In the genomic region with DNA sequence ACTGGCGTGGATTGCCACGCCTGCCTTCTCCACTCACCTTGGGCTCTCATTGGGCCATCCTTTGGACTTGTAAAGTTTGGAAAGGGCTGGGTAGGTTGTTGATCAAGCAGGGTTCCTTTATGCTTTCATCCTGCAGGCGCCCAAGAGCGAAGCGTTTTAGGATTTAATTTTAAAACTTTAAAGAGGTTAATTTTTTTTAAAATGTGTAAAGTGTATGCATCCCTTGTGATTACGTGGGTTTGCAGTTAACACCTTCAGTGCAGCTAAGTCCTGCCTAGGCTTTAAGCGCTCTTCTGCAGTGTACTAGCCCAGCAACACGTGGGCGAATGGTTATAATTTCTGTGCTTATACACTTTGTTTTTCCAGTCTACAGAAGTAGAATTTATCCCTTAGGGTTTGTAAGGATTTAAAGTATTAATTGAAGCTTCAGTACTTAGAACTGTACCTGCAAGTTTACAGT, we compare ENCODE assay signal across 10 mouse cellular contexts. TPM values are rescaled to one million over a fixed set of nuclear protein-coding genes. Genes with fewer than 3 reads are reported as not detected.
A peak's percentile ranks its signal among the peaks of the same experiment; 100 is the strongest.
DNase-seq lines count a peak whose midpoint lies in the region; ATAC-seq and TF ChIP-seq lines count a peak whose summit lies in the region.
"Not testable (repeated sequence)": the region's sequence is repeated elsewhere in the genome, so short reads cannot be mapped to it uniquely, and the experiment has no call there.
"Had no signal": no experiment of that assay in that cellular context is flagged by ENCODE, and none has a peak within 500 bp of the region (broad histone marks: within the 10 kb centered on the region; RNA-seq: fewer than 3 reads in every experiment).

No protein-coding gene starts in this region.

- ATAC-seq in embryonic facial prominence, embryonic 11.5 days (replicated peaks; ENCODE audit: insufficient number of reproducible peaks, low FRiP score, low TSS enrichment, low read depth): peak; percentile 30; the same call in 1 of the 2 replicates
- not testable (repeated sequence) for ATAC-seq in hindbrain, embryonic 13.5 days (ENCODE audit: low FRiP score); liver, embryonic 16.5 days (ENCODE audit: low read depth)
- ATAC-seq in midbrain, embryonic 16.5 days: peak; percentile 33
- ATAC-seq in stomach, postnatal 0 days (ENCODE audit: low FRiP score, low TSS enrichment): peak; percentile 33

- not testable (repeated sequence) for H3K4me1 ChIP-seq in ES-E14 (ENCODE audit: control insufficient read depth in 2 of 2, insufficient read depth in 2 of 2, low read length in 2 of 2, poor library complexity in 1 of 2); embryonic facial prominence, embryonic 11.5 days (ENCODE audit: control insufficient read depth, insufficient read depth, low read length); hindbrain, embryonic 13.5 days (replicated peaks); liver, embryonic 16.5 days (ENCODE audit: control insufficient read depth, low read depth, low read length); midbrain, embryonic 16.5 days (ENCODE audit: control insufficient read depth, insufficient read depth, low read length); stomach, postnatal 0 days (replicated peaks; ENCODE audit: control insufficient read depth, insufficient read depth)

- H3K9ac ChIP-seq in ES-E14 (ENCODE audit: insufficient read depth, low read depth, low read length, poor library complexity, severe bottlenecking): peak overlapping the region; percentile 69; the same call in 1 of the 2 replicates
- H3K9ac ChIP-seq in embryonic facial prominence, embryonic 11.5 days (replicated peaks; ENCODE audit: low read length): peak overlapping the region; percentile 56; the same call in 1 of the 2 replicates
- peak overlapping the region; percentile 75 for H3K9ac ChIP-seq in hindbrain, embryonic 13.5 days
- peak overlapping the region; percentile 62; the same call in 1 of the 2 replicates for H3K9ac ChIP-seq in liver, embryonic 16.5 days (ENCODE audit: low read depth, low read length)
- H3K9ac ChIP-seq in midbrain, embryonic 16.5 days (ENCODE audit: low read depth, low read length): peak overlapping the region; percentile 79
- peak overlapping the region; percentile 54 for H3K9ac ChIP-seq in stomach, postnatal 0 days (ENCODE audit: low read length)

- in situ Hi-C loops in ES-E14 (cut with MboI; ENCODE audit: low sequenced_read_pairs in 2 of 2, unreplicated experiment in 2 of 2): not testable (repeated sequence)

- not testable (repeated sequence) for TF ChIP-seq CTCF in stomach, postnatal 0 days (IDR thresholded peaks at IDR 0.05; ENCODE audit: low read depth)

- 18% methylated on average over 9 of the region's 9 CpGs for WGBS in embryonic facial prominence, embryonic 11.5 days
- 20% methylated on average over 9 of the region's 9 CpGs for WGBS in hindbrain, embryonic 13.5 days
- 2% methylated on average over 9 of the region's 9 CpGs for WGBS in large intestine, adult 2 months
- WGBS in liver, embryonic 16.5 days (ENCODE audit: insufficient replicate concordance): 10% methylated on average over 9 of the region's 9 CpGs
- WGBS in midbrain, embryonic 16.5 days: 16% methylated on average over 9 of the region's 9 CpGs
- WGBS in stomach, postnatal 0 days: 5% methylated on average over 9 of the region's 9 CpGs

- DNase-seq in ES-E14 (ENCODE audit: low read depth, low spot score); embryonic facial prominence, embryonic 11.5 days (ENCODE audit: low spot score); stomach, postnatal 0 days (ENCODE audit: low spot score): not testable (repeated sequence)
- peak; percentile 17 for DNase-seq in forelimb bud, embryonic 11.5 days (ENCODE audit: low read depth, low spot score)
- peak; percentile 46 for DNase-seq in large intestine, adult 2 months (ENCODE audit: low read depth, low spot score)

- not testable (repeated sequence) for TF ChIP-seq EP300 in stomach, postnatal 0 days (optimal IDR thresholded peaks at IDR 0.05)

- not testable (repeated sequence) for H3K27me3 ChIP-seq in embryonic facial prominence, embryonic 11.5 days (ENCODE audit: control insufficient read depth, insufficient read depth, low read length); hindbrain, embryonic 13.5 days; liver, embryonic 16.5 days (ENCODE audit: control insufficient read depth, insufficient read depth, low read depth, low read length); midbrain, embryonic 16.5 days (ENCODE audit: control insufficient read depth, insufficient read depth, low read depth, low read length); stomach, postnatal 0 days (ENCODE audit: control insufficient read depth, insufficient read depth, low read length)

- H3K36me3 ChIP-seq in ES-E14 (ENCODE audit: control insufficient read depth, insufficient read depth, low read length, poor library complexity, severe bottlenecking); embryonic facial prominence, embryonic 11.5 days (replicated peaks; ENCODE audit: control insufficient read depth, insufficient read depth, low read depth, low read length); hindbrain, embryonic 13.5 days; liver, embryonic 16.5 days (ENCODE audit: control insufficient read depth, insufficient read depth); midbrain, embryonic 16.5 days (ENCODE audit: control insufficient read depth, insufficient read depth, low read length); stomach, postnatal 0 days (ENCODE audit: control insufficient read depth, insufficient read depth, low read length): not testable (repeated sequence)

- H3K27ac ChIP-seq in ES-E14 (ENCODE audit: insufficient read depth, low read depth, low read length, poor library complexity, severe bottlenecking); liver, embryonic 16.5 days (ENCODE audit: low read length); stomach, postnatal 0 days (replicated peaks): not testable (repeated sequence)
- peak overlapping the region; percentile 35; the same call in 1 of the 2 replicates for H3K27ac ChIP-seq in embryonic facial prominence, embryonic 11.5 days (replicated peaks; ENCODE audit: low read depth, low read length)
- peak overlapping the region; percentile 85 for H3K27ac ChIP-seq in hindbrain, embryonic 13.5 days
- H3K27ac ChIP-seq in midbrain, embryonic 16.5 days (ENCODE audit: low read length): peak overlapping the region; percentile 86

- H3K9me3 ChIP-seq in ES-E14 (ENCODE audit: control insufficient read depth, insufficient read depth, low read depth, low read length); embryonic facial prominence, embryonic 11.5 days (replicated peaks; ENCODE audit: control insufficient read depth, low read length); hindbrain, embryonic 13.5 days; liver, embryonic 16.5 days (replicated peaks; ENCODE audit: control insufficient read depth, low read length); midbrain, embryonic 16.5 days (replicated peaks; ENCODE audit: control insufficient read depth, low read length, poor library complexity, severe bottlenecking); stomach, postnatal 0 days (ENCODE audit: control insufficient read depth, low read length): not testable (repeated sequence)

- peak overlapping the region; percentile 68 to 74 for H3K4me3 ChIP-seq in ES-E14 (ENCODE audit: insufficient read depth in 1 of 2, low read depth in 1 of 2, low read length in 2 of 2, poor library complexity in 1 of 2, severe bottlenecking in 1 of 2)
- peak overlapping the region; percentile 49 for H3K4me3 ChIP-seq in embryonic facial prominence, embryonic 11.5 days (ENCODE audit: low read depth, low read length)
- peak overlapping the region; percentile 55 for H3K4me3 ChIP-seq in hindbrain, embryonic 13.5 days
- H3K4me3 ChIP-seq in liver, embryonic 16.5 days (ENCODE audit: low read depth, low read length): peak overlapping the region; percentile 69
- peak overlapping the region; percentile 55 for H3K4me3 ChIP-seq in midbrain, embryonic 16.5 days (ENCODE audit: low read depth, low read length)
- H3K4me3 ChIP-seq in stomach, postnatal 0 days (ENCODE audit: low read depth, low read length): peak overlapping the region; percentile 49

- H3K4me2 ChIP-seq in embryonic facial prominence, embryonic 11.5 days (ENCODE audit: low read depth, low read length): peak overlapping the region; percentile 50
- peak overlapping the region; percentile 59 for H3K4me2 ChIP-seq in hindbrain, embryonic 13.5 days
- H3K4me2 ChIP-seq in liver, embryonic 16.5 days (ENCODE audit: low read depth, low read length): peak overlapping the region; percentile 84
- H3K4me2 ChIP-seq in midbrain, embryonic 16.5 days (ENCODE audit: low read length): peak overlapping the region; percentile 61
- peak overlapping the region; percentile 64 for H3K4me2 ChIP-seq in stomach, postnatal 0 days (replicated peaks; ENCODE audit: low read depth)

RNA-seq across cellular contexts. Expression of a gene that starts 0.3 kb away (rescaled TPM):
- total RNA-seq in ES-E14 (2012; rRNA removed): 4.0 and 5.4 TPM in 2 replicates
- polyA plus RNA-seq in embryonic facial prominence, embryonic 11.5 days (2014; fragmentation: Nextera tagmentation; extraction: Ambion mirVana): 36.7 and 37.3 TPM in 2 replicates
- polyA plus RNA-seq in hindbrain, embryonic 13.5 days (2015; fragmentation: Nextera tagmentation; extraction: Ambion mirVana): 51.8 and 56.4 TPM in 2 replicates
- 18.0 and 22.7 TPM in 2 replicates for polyA plus RNA-seq in large intestine, adult 2 months (2012; rRNA removed)
- 11.1 and 12.0 TPM in 2 replicates for polyA plus RNA-seq in liver, embryonic 16.5 days (2015; fragmentation: Nextera tagmentation; extraction: Ambion mirVana)
- polyA plus RNA-seq in midbrain, embryonic 16.5 days (2015; fragmentation: Nextera tagmentation; extraction: Ambion mirVana): 63.2 and 69.3 TPM in 2 replicates
- 36.4 and 39.0 TPM in 2 replicates for polyA plus RNA-seq in stomach, postnatal 0 days (2015; fragmentation: Nextera tagmentation; extraction: Ambion mirVana)

RNA-seq across cellular contexts. Expression of a gene that starts 12.2 kb away (rescaled TPM):
- total RNA-seq in ES-E14 (2012; rRNA removed): 5.8 and 6.5 TPM in 2 replicates
- 63.1 and 70.3 TPM in 2 replicates for polyA plus RNA-seq in embryonic facial prominence, embryonic 11.5 days (2014; fragmentation: Nextera tagmentation; extraction: Ambion mirVana)
- polyA plus RNA-seq in hindbrain, embryonic 13.5 days (2015; fragmentation: Nextera tagmentation; extraction: Ambion mirVana): 49.4 and 51.7 TPM in 2 replicates
- polyA plus RNA-seq in large intestine, adult 2 months (2012; rRNA removed): 14.0 and 16.3 TPM in 2 replicates
- 11.0 and 12.3 TPM in 2 replicates for polyA plus RNA-seq in liver, embryonic 16.5 days (2015; fragmentation: Nextera tagmentation; extraction: Ambion mirVana)
- polyA plus RNA-seq in midbrain, embryonic 16.5 days (2015; fragmentation: Nextera tagmentation; extraction: Ambion mirVana): 51.0 and 56.1 TPM in 2 replicates
- polyA plus RNA-seq in stomach, postnatal 0 days (2015; fragmentation: Nextera tagmentation; extraction: Ambion mirVana): 17.5 and 18.7 TPM in 2 replicates

RNA-seq across cellular contexts. Expression of a gene that starts 21.6 kb away (rescaled TPM):
- total RNA-seq in ES-E14 (2012; rRNA removed): 48.5 and 49.0 TPM in 2 replicates
- 148 and 153 TPM in 2 replicates for polyA plus RNA-seq in embryonic facial prominence, embryonic 11.5 days (2014; fragmentation: Nextera tagmentation; extraction: Ambion mirVana)
- 102 and 116 TPM in 2 replicates for polyA plus RNA-seq in hindbrain, embryonic 13.5 days (2015; fragmentation: Nextera tagmentation; extraction: Ambion mirVana)
- polyA plus RNA-seq in large intestine, adult 2 months (2012; rRNA removed): 154 and 164 TPM in 2 replicates
- polyA plus RNA-seq in liver, embryonic 16.5 days (2015; fragmentation: Nextera tagmentation; extraction: Ambion mirVana): 121 and 130 TPM in 2 replicates
- polyA plus RNA-seq in midbrain, embryonic 16.5 days (2015; fragmentation: Nextera tagmentation; extraction: Ambion mirVana): 66.0 and 76.3 TPM in 2 replicates
- 240 and 249 TPM in 2 replicates for polyA plus RNA-seq in stomach, postnatal 0 days (2015; fragmentation: Nextera tagmentation; extraction: Ambion mirVana)

RNA-seq across cellular contexts. Expression of a gene that starts 29.9 kb away (rescaled TPM):
- 0.26 and 0.27 TPM in 2 replicates for total RNA-seq in ES-E14 (2012; rRNA removed)
- 0.24 TPM in 1 of 2 replicates, not detected in the other for polyA plus RNA-seq in embryonic facial prominence, embryonic 11.5 days (2014; fragmentation: Nextera tagmentation; extraction: Ambion mirVana)
- 0.19 and 0.26 TPM in 2 replicates for polyA plus RNA-seq in hindbrain, embryonic 13.5 days (2015; fragmentation: Nextera tagmentation; extraction: Ambion mirVana)
- polyA plus RNA-seq in large intestine, adult 2 months (2012; rRNA removed): 0.42 and 0.74 TPM in 2 replicates
- not detected in 2 replicates for polyA plus RNA-seq in liver, embryonic 16.5 days (2015; fragmentation: Nextera tagmentation; extraction: Ambion mirVana)
- polyA plus RNA-seq in midbrain, embryonic 16.5 days (2015; fragmentation: Nextera tagmentation; extraction: Ambion mirVana): 0.24 and 0.44 TPM in 2 replicates
- 0.17 TPM in 1 of 2 replicates, not detected in the other for polyA plus RNA-seq in stomach, postnatal 0 days (2015; fragmentation: Nextera tagmentation; extraction: Ambion mirVana)
- total RNA-seq: gastrocnemius, postnatal 10 days; heart, postnatal 4 days had no signal
